Mouse (Mus musculus) hindlimb bud, embryonic 11.5 days (tissue): Measurements from ENCODE around the gene Cstb.

Source experiments
- DNase-seq: peaks from one replicate; pipeline ENCODE4 v3.0.0-alpha.2; 2012; ENCODE audit warnings: low read depth, low spot score; ENCODE audit errors: extremely low spot score

The Cstb gene

DNA sequence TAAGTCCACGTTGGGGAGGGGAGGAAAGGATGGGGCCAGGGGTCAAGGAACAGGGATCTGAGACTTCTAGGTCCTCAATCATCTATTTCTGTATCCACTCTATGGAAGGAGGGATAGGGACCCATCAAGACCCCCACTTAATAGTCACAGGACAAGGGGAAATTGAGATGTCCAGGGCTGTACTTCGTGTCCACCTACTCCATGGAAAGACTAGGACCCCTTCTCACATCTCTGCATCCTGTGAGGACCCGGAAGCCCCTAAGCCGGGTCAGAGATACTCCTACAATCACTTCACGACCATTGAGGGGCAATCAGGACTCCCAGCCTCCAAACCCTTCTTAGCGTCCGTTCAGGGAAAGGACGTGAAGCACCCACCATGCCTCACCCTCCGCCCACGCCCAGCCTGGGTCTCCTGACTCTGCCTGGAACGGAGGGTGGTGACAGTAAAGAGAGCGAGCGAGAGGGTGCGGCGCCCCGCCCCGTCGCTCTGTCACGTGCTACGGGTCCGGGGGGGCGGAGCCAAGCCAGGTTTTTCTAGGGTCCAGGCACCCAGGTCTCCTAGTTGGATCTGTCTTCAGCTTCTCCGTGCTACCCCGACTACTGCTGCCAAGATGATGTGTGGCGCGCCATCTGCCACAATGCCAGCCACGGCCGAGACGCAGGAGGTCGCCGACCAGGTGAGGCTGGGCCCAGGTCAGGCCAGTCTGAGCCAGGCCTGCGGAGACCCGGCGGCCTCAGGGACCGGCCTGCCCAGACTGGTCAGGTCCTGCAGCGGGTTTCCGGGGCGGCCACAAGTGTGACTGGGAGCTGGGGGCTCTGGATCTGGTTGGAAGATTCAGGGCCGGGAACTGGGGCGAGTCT lies at the start of gene Cstb:
Gene Cstb, plus strand, starts transcription at position 489 of the 861 bp plus-strand sequence.
- DNase-seq: no peak

DNA sequence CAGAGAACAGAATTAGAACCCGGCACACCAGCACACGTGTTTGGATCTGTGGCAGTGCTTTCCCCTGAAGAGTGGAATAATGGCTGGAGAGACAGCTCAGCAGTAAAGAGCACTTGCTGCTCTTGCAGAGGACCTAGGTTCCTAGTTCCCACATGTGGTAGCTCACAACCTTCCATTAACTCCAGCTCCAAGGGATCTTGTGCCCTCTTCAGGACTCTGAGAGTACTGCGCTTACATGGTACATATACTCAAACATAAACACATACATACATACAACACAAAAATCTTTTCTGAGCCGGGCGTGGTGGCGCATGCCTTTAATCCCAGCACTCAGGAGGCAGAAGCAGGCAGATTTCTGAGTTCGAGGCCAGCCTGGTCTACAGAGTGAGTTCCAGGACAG lies 47.0 kb upstream of the Cstb start:
- no peak for DNase-seq

DNA sequence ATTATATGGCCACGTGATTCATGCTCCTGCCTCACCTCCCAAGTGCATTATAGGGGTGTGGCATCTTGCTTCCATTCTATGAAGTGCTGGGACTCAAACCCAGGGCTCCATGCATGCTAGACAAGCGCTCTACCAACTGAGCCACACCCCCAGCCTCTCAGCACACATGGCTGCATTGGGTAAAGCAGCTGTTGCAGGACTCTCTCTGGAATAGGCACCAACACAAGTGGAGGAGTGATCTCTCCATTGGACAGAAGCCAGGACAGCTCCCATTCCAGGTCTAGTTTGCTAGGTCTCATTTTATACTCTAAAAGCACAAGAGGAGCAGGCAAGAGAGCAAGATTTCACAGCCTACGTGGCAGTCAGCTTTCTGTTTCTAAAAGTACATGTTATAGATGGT lies 41.9 kb upstream of the Cstb start:
- DNase-seq: no peak

- no peak for DNase-seq
Observed at GRCm38 (mm10) chr10:78385520-78385919, 39.9 kb upstream of the Cstb start.

DNA sequence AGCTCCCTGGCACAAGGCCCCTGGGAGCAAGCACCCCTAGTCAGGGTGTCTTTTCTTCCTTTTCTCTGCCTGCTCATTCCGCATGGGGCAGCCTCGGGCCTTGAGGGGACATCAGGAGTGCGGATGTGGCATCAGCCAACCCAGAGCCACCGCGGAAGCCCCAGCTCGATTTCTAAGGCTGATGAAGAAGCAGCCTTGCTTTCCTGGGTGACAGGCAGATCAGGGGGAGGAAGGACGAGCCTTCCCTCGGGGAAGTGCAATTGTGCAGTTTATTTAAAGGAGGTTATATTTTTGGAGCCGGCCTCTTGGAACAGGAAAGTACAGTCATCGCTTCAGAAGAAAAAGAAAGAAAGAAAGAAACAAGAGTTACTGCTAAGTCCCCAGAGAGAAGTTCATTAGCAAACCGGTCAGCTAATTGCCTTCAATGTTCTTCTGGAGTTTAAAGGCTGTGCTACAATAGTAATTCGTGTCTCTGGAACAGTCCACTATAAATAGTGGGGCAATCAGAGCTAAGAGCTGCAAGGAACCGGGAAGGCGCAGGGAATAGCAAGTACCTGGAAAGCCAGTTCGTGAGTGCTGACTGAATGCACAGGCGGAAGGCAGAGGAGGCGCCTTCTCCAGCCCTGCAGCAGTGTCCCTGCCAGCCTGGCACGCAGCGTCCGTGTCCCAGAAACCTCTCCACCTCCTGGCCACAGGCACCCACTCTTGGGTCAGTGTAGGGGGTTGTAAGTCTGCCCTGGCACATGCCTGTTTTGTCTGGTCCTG lies 37.1 kb upstream of the Cstb start:
- no peak for DNase-seq

DNA sequence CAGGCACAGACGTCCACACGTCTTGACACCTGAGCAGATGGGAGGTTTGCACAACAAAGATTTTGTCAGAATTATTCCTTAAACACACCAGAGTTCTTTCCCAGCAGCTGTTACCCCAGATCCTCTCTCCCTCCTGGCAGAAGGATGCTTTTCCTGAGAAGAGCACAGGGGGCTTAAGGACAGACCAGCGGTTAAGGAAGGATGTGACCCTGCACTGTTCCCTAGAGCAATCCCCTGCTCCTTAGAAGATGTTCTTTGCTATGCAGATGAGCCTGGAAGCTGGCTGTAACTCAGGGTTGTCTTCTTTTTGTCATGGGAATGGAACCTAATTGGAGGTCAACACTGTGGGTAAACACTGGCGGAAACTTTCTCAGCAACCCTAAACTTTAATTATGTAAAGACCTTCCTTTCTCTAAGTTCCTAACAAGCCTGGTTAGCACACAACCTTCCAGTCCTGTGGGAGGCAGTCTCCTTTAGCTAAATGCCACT lies 34.4 kb upstream of the Cstb start:
- DNase-seq: no peak

GRCm38 (mm10) chr10:78392072-78392471 lies 33.4 kb upstream of the Cstb start:
- DNase-seq: no peak

DNA sequence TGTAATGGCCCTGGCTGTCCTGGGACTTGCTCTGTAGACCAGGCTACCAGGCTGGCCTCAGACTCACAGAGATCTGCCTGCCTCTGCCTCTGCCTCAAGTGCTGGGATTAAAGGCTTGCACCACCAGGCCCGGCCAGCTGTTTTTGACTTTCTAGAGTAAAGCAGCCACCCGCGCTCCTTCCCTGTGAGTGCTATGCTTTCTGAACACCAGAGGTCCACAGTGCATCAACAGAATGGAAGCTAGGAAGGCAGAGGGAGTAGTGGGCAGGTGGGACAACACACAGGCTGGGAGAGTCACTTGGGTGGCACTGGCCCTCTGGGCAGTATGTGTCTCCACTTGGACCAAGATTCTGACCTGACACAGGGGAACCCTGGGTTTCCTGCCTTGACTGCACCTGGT lies 30.1 kb upstream of the Cstb start:
- DNase-seq: no peak

GRCm38 (mm10) chr10:78395819-78396624 lies 29.4 kb upstream of the Cstb start:
- DNase-seq: peak; percentile 89

DNA sequence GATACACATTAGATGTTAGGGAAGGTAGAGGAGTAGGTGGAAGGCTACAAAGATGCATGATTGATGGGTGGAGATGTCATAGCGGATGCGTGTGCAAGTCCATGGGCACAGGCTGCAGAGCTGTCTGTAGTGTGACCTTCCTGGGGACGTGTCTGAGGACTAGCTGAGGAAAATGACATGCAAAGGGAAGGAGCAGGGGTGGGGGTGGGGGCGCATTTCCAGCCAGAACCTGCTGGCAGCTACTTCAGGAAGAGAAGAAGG lies 28.9 kb upstream of the Cstb start:
- no peak for DNase-seq

DNA sequence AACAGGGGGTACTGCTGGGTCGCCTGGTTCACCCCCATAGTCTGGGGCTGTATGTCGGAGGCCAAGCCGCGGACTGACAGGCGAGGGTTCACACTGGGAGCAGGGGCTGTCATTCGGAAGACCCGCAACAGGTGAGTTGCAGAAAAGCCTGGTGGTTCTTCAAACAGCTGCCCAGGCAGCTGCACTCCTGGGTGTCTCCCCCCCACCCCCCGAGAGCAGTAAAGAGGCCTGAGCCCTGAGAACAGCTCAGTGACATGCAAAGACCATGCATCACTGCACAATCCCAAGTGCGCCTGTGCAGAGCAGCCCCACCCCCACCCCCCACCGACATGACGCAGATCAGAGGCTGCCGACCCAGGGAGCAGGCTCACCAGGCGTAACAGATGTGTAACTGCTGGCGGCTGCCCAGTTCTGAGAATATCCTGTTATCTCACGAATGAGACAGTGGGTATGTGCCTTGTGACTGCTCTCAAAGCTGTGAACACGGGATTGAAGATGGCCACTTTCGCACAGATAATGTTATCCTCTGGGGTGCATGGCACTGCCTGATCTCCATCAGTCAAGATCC lies 26.3 kb upstream of the Cstb start:
- no peak for DNase-seq

GRCm38 (mm10) chr10:78401127-78401526 lies 24.3 kb upstream of the Cstb start:
- DNase-seq: no peak

DNA sequence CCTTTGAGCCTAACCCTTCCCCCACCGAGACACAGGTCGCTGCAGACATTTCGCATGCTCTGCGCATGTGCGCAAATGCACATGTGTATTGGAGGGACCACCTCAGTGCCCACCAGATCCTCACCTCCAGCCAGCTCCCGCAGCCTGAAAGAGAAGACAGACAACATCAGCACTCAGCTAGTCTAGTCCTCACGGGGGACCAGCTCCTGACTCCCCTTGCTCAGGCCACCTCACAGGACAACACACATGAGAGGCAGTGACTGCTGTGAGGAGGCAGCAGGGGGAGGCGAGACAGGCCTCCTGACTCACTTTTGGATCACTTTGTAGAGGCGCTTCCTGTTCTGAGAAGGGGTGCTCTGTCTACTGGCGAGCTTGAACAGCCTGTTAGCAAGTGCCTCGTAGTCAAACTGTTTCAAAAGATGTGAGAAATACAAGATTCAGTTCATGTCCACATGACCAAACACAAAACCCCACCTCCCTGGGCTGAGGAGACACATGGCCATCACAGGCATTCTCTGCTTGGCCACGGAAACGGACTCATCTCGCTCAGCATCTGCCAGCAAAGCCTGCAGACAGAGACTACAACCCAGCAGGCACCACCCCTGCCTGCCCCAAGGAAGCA lies 23.1 kb upstream of the Cstb start:
- no peak for DNase-seq

GRCm38 (mm10) chr10:78406152-78406551 lies 19.3 kb upstream of the Cstb start:
- no peak for DNase-seq

GRCm38 (mm10) chr10:78407132-78407531 lies 18.3 kb upstream of the Cstb start:
- DNase-seq: no peak

DNA sequence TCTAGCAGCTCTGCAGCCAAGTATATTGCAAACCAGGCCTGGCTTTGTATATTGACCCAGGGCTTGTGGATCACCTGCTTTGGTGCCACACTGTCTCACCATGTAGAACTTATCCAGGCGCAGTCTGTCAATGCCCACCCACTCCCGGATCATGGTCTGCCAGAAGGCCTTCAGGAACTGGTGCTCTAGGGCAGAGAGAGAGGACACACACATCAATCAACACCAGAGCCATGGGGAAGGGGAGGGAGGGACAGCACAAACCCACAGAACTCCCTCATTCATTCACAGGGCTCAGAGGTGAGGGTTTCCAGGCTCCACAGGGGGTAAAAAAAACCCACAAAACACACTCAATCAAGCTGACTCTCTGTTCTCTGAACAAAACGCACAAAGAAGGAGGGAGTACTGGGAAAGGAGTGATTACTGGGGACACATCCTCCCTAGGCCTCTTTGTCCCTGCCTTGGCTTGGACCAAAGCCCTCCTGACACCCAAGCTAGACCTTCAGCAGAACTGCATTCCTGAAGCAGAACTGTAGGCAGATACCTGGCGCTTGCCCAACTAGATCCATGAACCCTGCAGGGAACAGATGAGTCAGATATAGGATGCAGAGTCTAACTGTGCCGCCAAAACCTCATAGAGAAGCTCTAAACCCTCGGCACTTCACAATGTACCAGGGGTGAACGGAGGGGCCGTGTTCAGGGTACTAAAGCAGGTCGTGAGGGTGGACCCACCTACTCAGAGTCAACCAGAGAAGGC lies 16.3 kb upstream of the Cstb start:
- DNase-seq: no peak

- DNase-seq: no peak
Observed at GRCm38 (mm10) chr10:78411851-78412250, 13.6 kb upstream of the Cstb start.

DNA sequence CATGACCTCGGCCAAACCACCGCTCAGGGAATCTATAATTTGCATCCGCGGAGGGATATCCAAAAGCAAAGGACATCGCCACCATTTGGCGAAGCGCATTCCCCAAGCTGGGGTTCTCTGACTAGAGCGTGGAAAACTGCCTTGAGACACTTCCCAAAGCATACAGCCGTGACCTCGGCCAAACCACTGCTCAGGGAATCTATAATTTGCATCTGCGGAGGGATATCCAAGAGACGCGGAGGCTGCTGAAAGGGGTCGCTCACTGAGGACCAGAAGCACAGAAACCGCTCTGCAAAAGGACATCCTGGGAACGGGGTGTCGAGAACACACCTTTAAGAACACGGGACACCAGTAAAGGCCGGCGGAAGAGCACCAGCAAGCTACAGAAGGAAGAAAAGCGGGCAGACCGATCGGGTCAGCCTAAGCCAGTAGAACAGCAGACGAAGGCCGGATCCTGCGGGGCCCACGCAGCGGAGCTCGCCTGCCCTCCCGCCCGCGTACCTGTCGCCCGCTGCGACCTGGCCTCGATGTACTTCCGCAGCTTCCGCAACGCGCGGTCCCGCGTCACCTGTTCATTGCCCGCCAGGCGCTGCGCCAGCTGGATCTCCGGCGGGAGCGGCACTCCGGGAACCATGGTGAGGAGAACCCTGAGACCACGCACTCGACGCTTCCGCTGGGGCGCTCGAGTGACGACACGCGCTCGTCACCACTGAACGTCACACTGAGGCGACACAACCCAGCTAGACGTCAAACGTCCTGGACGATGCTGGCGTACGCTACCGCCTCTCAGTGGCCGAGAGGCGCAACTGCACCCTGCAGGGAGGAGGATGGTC lies 12.9 kb upstream of the Cstb start, which contains the start of gene Rrp1:
Gene Rrp1, minus strand, starts transcription at position 725 of the 833 bp plus-strand sequence.
- peak; percentile 91 for DNase-seq

DNA sequence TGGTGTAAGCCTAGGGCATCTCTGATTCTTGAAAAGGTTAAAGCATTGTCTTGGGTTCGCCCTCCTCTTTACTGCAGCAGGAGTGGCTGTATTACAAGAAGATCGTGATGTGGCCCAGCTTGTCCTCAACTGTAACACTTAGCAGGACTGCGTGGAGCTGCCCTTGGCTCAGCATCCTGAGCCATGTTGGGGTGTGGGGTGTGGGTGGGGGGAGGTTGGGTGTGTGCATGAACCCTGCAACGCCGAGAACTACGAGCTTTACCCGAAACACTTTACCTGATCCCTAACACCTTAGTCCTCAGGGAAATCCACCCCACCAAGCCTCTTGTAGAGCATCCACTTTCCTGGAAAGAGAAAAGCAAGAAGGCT lies 12.3 kb upstream of the Cstb start:
- DNase-seq: no peak
